Mouse (Mus musculus) T-helper 2 cell (primary cell): ENCODE measurements around the gene Tcte1.

Source experiments
- in situ Hi-C: fragments of 300-600 bp; cut with MboI, MseI; formaldehyde crosslinking; loops from one replicate; pipeline ENCODE4 v1.15.1; 2025; ENCODE audit warnings: high pct_unique_total_duplicates

Tcte1 gene

GRCm38 (mm10) chr17:45523263-45523662, at the start of gene Tcte1:
TSS of gene Tcte1 (plus strand) at chr17:45523434.
- in situ Hi-C loops: no loop called here

- in situ Hi-C loops: no loop called here
Observed at GRCm38 (mm10) chr17:45473667-45474066, 49.6 kb upstream of the Tcte1 start.

GRCm38 (mm10) chr17:45474146-45474545, 49.1 kb upstream of the Tcte1 start:
- in situ Hi-C loops: no loop called here

GRCm38 (mm10) chr17:45474669-45475465, 48.4 kb upstream of the Tcte1 start, which contains the start of gene Spats1:
TSS of gene Spats1 (minus strand) at chr17:45475415.
- in situ Hi-C loops: loop anchor here (5.0 kb wide), 1 partner anchor 77 kb away; no protein-coding TSS in a partner anchor

- in situ Hi-C loops: loop anchor here (5.0 kb wide), 1 partner anchor 74 kb away; no protein-coding TSS in a partner anchor
Observed at GRCm38 (mm10) chr17:45478234-45478825, 44.9 kb upstream of the Tcte1 start.

- in situ Hi-C loops: no loop called here
Observed at GRCm38 (mm10) chr17:45480429-45480828, 42.8 kb upstream of the Tcte1 start.

- in situ Hi-C loops: no loop called here
Observed at GRCm38 (mm10) chr17:45485581-45485980, 37.7 kb upstream of the Tcte1 start.

GRCm38 (mm10) chr17:45487216-45487615, 36.0 kb upstream of the Tcte1 start:
- in situ Hi-C loops: no loop called here

- in situ Hi-C loops: no loop called here
Observed at GRCm38 (mm10) chr17:45488321-45489254, 34.6 kb upstream of the Tcte1 start.

GRCm38 (mm10) chr17:45489736-45490135, 33.5 kb upstream of the Tcte1 start:
- in situ Hi-C loops: no loop called here

- in situ Hi-C loops: no loop called here
Observed at GRCm38 (mm10) chr17:45490532-45491154, 32.6 kb upstream of the Tcte1 start.

- in situ Hi-C loops: no loop called here
Observed at GRCm38 (mm10) chr17:45495398-45495797, 27.8 kb upstream of the Tcte1 start.

GRCm38 (mm10) chr17:45498397-45498796, 24.8 kb upstream of the Tcte1 start:
- in situ Hi-C loops: no loop called here

- in situ Hi-C loops: no loop called here
Observed at GRCm38 (mm10) chr17:45499516-45499915, 23.7 kb upstream of the Tcte1 start.

GRCm38 (mm10) chr17:45500981-45501380, 22.3 kb upstream of the Tcte1 start:
- in situ Hi-C loops: no loop called here

- in situ Hi-C loops: no loop called here
Observed at GRCm38 (mm10) chr17:45502324-45502723, 20.9 kb upstream of the Tcte1 start.

- in situ Hi-C loops: no loop called here
Observed at GRCm38 (mm10) chr17:45503301-45503973, 19.8 kb upstream of the Tcte1 start.

- in situ Hi-C loops: no loop called here
Observed at GRCm38 (mm10) chr17:45505941-45506465, 17.2 kb upstream of the Tcte1 start.

GRCm38 (mm10) chr17:45506700-45507189, 16.5 kb upstream of the Tcte1 start, which contains the start of gene Aars2:
TSS of gene Aars2 (plus strand) at chr17:45506841.
- in situ Hi-C loops: no loop called here

- in situ Hi-C loops: no loop called here
Observed at GRCm38 (mm10) chr17:45510871-45511270, 12.4 kb upstream of the Tcte1 start.
